Mouse (Mus musculus) lung, embryonic 15.5 days (tissue): Measurements from ENCODE around the gene Dpp4. TPM values are rescaled to one million over a fixed set of nuclear protein-coding genes. Genes with fewer than 3 reads are reported as not detected.

Experiments
- ATAC-seq: fragments of 200-750 bp; cut with Nextera tagmentation; 2 replicates; pipeline ENCODE4 v1.8.0; 2017; ENCODE audit warnings: moderate number of reproducible peaks, borderline replicate concordance; ENCODE audit not compliant: low FRiP score, low TSS enrichment; ENCODE audit errors: extremely low read depth
- H3K27ac ChIP-seq: fragments of 300-500 bp; sonication (generic); 2 replicates; pipeline ENCODE4 v1.5.1; 2015; ENCODE audit warnings: moderate library complexity, mild to moderate bottlenecking, inconsistent platforms
- H3K27me3 ChIP-seq: fragments of 300-500 bp; sonication (generic); 2 replicates; pipeline ENCODE4 v1.6.1; 2015; ENCODE audit warnings: inconsistent platforms
- H3K36me3 ChIP-seq: fragments of 300-500 bp; sonication (generic); 2 replicates; pipeline ENCODE4 v1.6.1; 2015; ENCODE audit warnings: inconsistent platforms
- H3K4me1 ChIP-seq: fragments of 300-500 bp; sonication (generic); 2 replicates; pipeline ENCODE4 v1.6.1; 2015; ENCODE audit warnings: inconsistent platforms
- H3K4me2 ChIP-seq: fragments of 300-500 bp; sonication (generic); 2 replicates; pipeline ENCODE4 v1.6.1; 2015; ENCODE audit warnings: inconsistent platforms, mild to moderate bottlenecking, moderate library complexity
- H3K4me3 ChIP-seq: fragments of 300-500 bp; sonication (generic); 2 replicates; pipeline ENCODE4 v1.5.1; 2015; ENCODE audit warnings: mild to moderate bottlenecking, inconsistent platforms
- H3K9ac ChIP-seq: fragments of 300-500 bp; sonication (generic); 2 replicates; pipeline ENCODE4 v1.6.1; 2015; ENCODE audit warnings: inconsistent platforms
- H3K9me3 ChIP-seq: fragments of 300-500 bp; sonication (generic); 2 replicates; pipeline ENCODE4 v1.6.1; 2016; ENCODE audit warnings: inconsistent platforms
- WGBS: fragments of 180-500 bp; shearing (Covaris S2); methylation state at CpG from one replicate; pipeline ENCODE4 v1.1.7; 2015; 5-methylcytosine and 5-hydroxymethylcytosine counted together
- polyA plus RNA-seq: library from polyadenylated mRNA; unstranded; fragments of >200 nt; fragmentation: Nextera tagmentation; extraction: Ambion mirVana; gene quantifications from 2 replicates; pipeline ENCODE4 v1.2.1, GENCODE M21; 2015

Gene Dpp4
- 26.8 and 31.2 TPM in 2 replicates for polyA plus RNA-seq

DNA sequence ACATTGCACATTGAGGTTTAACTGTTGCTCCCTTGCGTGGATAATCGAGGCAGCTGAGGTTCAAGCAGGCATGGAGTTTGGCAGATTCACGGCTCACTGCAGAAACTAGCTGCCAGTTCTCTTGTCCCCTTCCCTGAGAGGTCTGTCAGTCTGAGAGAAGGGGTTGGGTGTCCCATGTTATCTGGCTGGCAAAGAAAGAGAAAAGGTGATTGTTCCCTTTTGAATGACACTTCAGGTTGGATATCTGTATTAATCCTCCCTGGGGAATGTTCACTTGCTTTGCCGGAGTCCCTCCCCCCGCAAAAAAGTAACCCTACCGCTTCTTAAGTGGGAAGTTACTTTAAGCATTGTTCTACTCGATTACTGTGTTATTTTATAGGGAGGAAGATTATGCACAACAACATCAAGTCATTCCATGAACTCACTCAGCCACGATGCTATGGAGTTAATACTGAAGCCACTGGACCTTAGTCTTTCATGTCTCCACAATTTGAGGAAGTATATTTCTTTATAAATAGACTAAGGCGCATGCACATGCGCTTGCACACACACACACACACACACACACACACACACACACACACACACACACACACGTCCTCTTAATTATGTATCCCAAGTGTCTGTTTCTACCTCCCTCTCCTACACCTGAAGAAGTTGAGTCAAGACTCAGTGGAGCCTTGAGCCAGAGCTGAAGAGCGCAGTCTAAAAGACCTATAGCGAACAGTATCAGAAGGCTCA is at the start of gene Dpp4:
Dpp4 (minus strand) TSS at position 151 of the 741 bp plus-strand sequence.
- Histone ChIP-seq H3K36me3 (no peaks in the 10 kb centered on the region), H3K4me2 (peak within 1 kb of the TSS; percentile 87), H3K27me3 (no peaks in the 10 kb centered on the region), H3K9me3 (no peaks in the 10 kb centered on the region), H3K27ac (peak within 1 kb of the TSS; percentile 79), H3K4me1 (peaks cover 30% of the 10 kb centered on the region; the same call in 1 of the 2 replicates), H3K9ac (peak within 1 kb of the TSS; percentile 46), H3K4me3 (peak within 1 kb of the TSS; percentile 48)
- WGBS = 46% methylated on average over 13 of the region's 13 CpGs
- ATAC-seq = no peak; the same call in 1 of the 2 replicates

DNA sequence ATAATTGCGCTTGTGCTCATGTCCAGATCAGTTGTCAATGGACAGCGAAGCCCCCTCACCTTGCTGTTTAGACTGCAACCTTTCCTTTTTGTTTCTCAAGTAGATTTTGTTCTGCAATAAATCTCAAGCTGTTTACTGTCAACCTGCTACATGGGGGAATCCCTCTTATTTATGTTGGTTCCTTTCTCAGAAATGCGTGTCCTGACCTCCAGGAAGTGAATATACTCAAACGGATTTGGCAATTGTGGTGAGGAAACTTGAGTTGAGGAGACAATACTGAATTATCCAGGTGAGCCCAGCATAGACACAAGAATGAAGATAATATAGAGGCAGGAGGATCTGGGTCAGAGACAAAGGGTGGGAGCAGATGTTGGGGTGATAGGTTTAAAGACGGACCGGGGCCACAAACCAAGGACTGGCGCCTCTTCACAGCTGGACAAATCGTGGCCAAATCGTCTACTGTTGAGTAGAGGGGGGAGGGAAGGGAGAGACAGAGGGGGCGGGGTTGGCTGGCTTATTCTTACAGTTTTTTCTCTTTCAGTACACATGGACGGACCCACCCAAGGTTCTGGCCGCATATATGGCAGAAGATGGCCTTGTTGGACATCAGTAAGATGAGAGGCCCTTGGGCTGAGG is 48.9 kb upstream of the Dpp4 start:
- Histone ChIP-seq H3K27ac (no peak overlapping the region), H3K9ac (no peak overlapping the region), H3K36me3 (no peaks in the 10 kb centered on the region), H3K4me1 (no peaks in the 10 kb centered on the region), H3K27me3 (no peaks in the 10 kb centered on the region), H3K4me2 (no peak overlapping the region), H3K4me3 (no peak overlapping the region), H3K9me3 (no peaks in the 10 kb centered on the region)
- no peak for ATAC-seq
- WGBS = 82% methylated on average over 12 of the region's 12 CpGs

GRCm38 (mm10) chr2:62460231-62460710 is 48.2 kb upstream of the Dpp4 start:
- Histone ChIP-seq H3K4me3 (no peak overlapping the region), H3K4me1 (no peaks in the 10 kb centered on the region), H3K4me2 (no peak overlapping the region), H3K27me3 (no peaks in the 10 kb centered on the region), H3K9me3 (no peaks in the 10 kb centered on the region), H3K27ac (no peak overlapping the region), H3K36me3 (no peaks in the 10 kb centered on the region), H3K9ac (no peak overlapping the region)
- no peak for ATAC-seq
- 58% methylated on average over 7 of the region's 7 CpGs for WGBS

- ATAC-seq = no peak
- H3K9me3 ChIP-seq = no peaks in the 10 kb centered on the region
- H3K4me1 ChIP-seq = no peaks in the 10 kb centered on the region
- H3K4me2 ChIP-seq = no peak overlapping the region
- H3K4me3 ChIP-seq = no peak overlapping the region
- no peak overlapping the region for H3K27ac ChIP-seq
- WGBS = 54% methylated on average over 18 of the region's 18 CpGs
- no peaks in the 10 kb centered on the region for H3K36me3 ChIP-seq
- no peaks in the 10 kb centered on the region for H3K27me3 ChIP-seq
- no peak overlapping the region for H3K9ac ChIP-seq
These were observed 47.5 kb upstream of the Dpp4 start for GRCm38 (mm10) chr2:62459241-62460174.

- H3K27me3 ChIP-seq = no peaks in the 10 kb centered on the region
- WGBS = 38% methylated on average over 9 of the region's 9 CpGs
- H3K4me1 ChIP-seq = no peaks in the 10 kb centered on the region
- no peak for ATAC-seq
- H3K36me3 ChIP-seq = no peaks in the 10 kb centered on the region
- no peak overlapping the region for H3K27ac ChIP-seq
- H3K9ac ChIP-seq = no peak overlapping the region
- H3K4me2 ChIP-seq = no peak overlapping the region
- H3K9me3 ChIP-seq = no peaks in the 10 kb centered on the region
- no peak overlapping the region for H3K4me3 ChIP-seq
These were observed 46.0 kb upstream of the Dpp4 start for GRCm38 (mm10) chr2:62458070-62458469.

GRCm38 (mm10) chr2:62454991-62455390 is 43.0 kb upstream of the Dpp4 start:
- H3K4me2 ChIP-seq = no peak overlapping the region
- no peaks in the 10 kb centered on the region for H3K4me1 ChIP-seq
- no peaks in the 10 kb centered on the region for H3K36me3 ChIP-seq
- H3K27me3 ChIP-seq = no peaks in the 10 kb centered on the region
- H3K9ac ChIP-seq = no peak overlapping the region
- no peak for ATAC-seq
- H3K4me3 ChIP-seq = no peak overlapping the region
- no peaks in the 10 kb centered on the region for H3K9me3 ChIP-seq
- WGBS = 75% methylated on average over 11 of the region's 11 CpGs
- H3K27ac ChIP-seq = no peak overlapping the region

- 75% methylated on average over 6 of the region's 6 CpGs for WGBS
- Histone ChIP-seq H3K4me2 (no peak overlapping the region), H3K4me1 (no peaks in the 10 kb centered on the region), H3K9me3 (no peaks in the 10 kb centered on the region), H3K27me3 (no peaks in the 10 kb centered on the region), H3K4me3 (no peak overlapping the region), H3K36me3 (no peaks in the 10 kb centered on the region), H3K27ac (no peak overlapping the region), H3K9ac (no peak overlapping the region)
- ATAC-seq = no peak
These were observed 42.0 kb upstream of the Dpp4 start for GRCm38 (mm10) chr2:62454033-62454432.

DNA sequence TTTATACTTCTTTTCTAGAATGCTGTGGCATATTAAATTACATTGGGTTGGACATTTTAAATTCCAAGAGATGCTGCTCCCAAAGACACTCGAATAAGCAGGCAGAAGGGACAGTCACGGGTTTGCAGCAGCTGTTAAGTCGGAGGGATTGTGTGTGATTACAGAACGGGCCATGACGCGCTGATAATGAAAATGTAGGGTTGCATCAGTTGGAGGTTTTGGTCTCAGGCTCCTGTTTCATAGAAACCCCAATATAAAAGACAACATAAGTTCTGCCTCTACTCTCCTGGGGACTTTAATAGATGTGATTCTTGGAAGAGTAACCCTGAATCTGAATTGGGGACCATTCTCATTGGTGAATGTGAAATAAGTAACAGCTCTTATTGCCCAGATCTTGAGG is 38.3 kb upstream of the Dpp4 start:
- H3K4me1 ChIP-seq = no peaks in the 10 kb centered on the region
- no peak for ATAC-seq
- no peaks in the 10 kb centered on the region for H3K36me3 ChIP-seq
- H3K27ac ChIP-seq = no peak overlapping the region
- H3K9me3 ChIP-seq = no peaks in the 10 kb centered on the region
- H3K4me2 ChIP-seq = no peak overlapping the region
- H3K9ac ChIP-seq = no peak overlapping the region
- H3K4me3 ChIP-seq = no peak overlapping the region
- 81% methylated on average over 6 of the region's 6 CpGs for WGBS
- H3K27me3 ChIP-seq = no peaks in the 10 kb centered on the region

DNA sequence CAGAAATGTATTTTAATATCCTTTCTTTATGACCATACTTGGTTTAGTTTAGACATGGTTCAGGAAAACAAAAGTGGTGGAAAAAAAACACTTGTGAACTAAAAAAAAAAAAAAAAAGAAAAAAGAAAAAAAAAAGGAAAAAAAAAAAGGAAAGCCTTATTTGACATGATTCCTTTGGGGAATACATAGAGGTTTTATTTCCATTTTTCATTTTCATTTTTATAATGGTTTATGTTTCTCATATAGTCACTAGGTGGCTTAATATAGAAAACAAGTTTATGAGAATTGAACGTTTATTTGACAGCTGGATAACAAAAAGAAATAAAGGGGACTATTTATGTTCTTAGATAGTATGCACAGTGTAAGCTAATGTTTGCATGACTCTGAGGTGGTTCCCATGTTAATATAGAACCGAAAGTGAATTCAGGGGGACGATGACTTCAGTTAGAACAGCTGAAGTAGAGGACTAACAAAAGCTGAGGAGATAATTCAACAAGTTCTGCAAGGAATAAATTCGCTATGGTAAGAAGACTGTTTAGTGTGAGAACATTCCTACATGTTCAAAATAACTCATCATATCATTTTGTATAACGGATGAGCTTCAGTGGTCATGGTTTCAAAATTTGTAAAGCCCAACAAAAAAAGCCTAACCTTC is 37.8 kb upstream of the Dpp4 start:
- Histone ChIP-seq H3K4me3 (no peak overlapping the region), H3K4me2 (no peak overlapping the region), H3K36me3 (no peaks in the 10 kb centered on the region), H3K9ac (no peak overlapping the region), H3K27me3 (no peaks in the 10 kb centered on the region), H3K9me3 (no peaks in the 10 kb centered on the region), H3K4me1 (no peaks in the 10 kb centered on the region), H3K27ac (no peak overlapping the region)
- ATAC-seq = no peak
- WGBS = 65% methylated on average over 5 of the region's 5 CpGs

GRCm38 (mm10) chr2:62440802-62441544 is 28.9 kb upstream of the Dpp4 start:
- no peaks in the 10 kb centered on the region for H3K4me1 ChIP-seq
- no peak overlapping the region for H3K27ac ChIP-seq
- H3K4me3 ChIP-seq = no peak overlapping the region
- H3K9me3 ChIP-seq = no peaks in the 10 kb centered on the region
- no peaks in the 10 kb centered on the region for H3K27me3 ChIP-seq
- ATAC-seq = peak; percentile 82
- H3K9ac ChIP-seq = no peak overlapping the region
- 47% methylated on average over 13 of the region's 13 CpGs for WGBS
- H3K4me2 ChIP-seq = peak overlapping the region; percentile 29
- H3K36me3 ChIP-seq = no peaks in the 10 kb centered on the region

DNA sequence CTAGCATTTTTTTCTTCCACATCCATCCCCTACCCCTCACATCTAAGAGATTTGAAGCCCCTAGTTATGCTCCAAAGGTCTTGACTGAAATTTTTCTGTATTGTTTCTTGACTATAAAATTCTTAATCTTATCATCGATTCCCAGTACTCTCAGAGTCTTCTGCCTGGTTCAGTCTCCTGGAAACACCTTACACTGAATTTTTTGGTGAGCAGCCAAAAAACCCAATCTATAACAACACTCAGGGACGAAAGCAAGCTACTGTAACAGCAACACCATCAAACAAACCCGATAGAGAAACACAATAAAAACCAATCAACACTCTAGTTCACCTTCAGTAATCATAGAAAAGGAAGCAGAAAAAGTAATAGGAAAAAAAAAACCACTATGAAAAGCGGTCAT is 28.1 kb upstream of the Dpp4 start:
- H3K9me3 ChIP-seq = no peaks in the 10 kb centered on the region
- H3K9ac ChIP-seq = no peak overlapping the region
- no peak overlapping the region for H3K4me2 ChIP-seq
- H3K4me3 ChIP-seq = no peak overlapping the region
- no peaks in the 10 kb centered on the region for H3K27me3 ChIP-seq
- 73% methylated on average over 4 of the region's 4 CpGs for WGBS
- no peak overlapping the region for H3K27ac ChIP-seq
- no peaks in the 10 kb centered on the region for H3K36me3 ChIP-seq
- ATAC-seq = no peak
- no peaks in the 10 kb centered on the region for H3K4me1 ChIP-seq
